Mouse (Mus musculus): ENCODE measurements around the gene Olfr159. TPM values are rescaled to one million over a fixed set of nuclear protein-coding genes. Genes with fewer than 3 reads are reported as not detected.

Olfr159 gene
- polyA plus RNA-seq, 1 experiment from 2014 or later, result not detected

DNA sequence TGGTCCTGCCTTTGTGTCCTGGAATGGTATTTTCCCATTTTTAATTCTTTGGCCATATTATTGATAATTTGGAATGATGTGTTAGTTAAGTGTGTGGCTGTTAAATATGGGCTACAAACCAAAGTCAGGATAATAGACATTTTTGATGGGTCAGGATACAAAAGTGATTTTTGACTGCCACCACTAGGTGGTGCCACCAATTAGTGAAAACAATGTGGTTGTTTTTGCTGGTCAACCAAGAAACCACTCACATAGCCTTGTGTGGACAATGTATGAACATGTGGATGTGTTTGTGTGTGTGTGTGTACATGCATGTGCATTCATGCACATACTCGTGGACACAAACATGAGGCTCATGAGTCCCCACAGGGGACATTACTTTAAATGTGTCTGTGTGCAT lies 46.0 kb downstream of the Olfr159 start:
- Histone ChIP-seq H3K36me3 (replicated peaks; ENCODE audit: control insufficient read depth, insufficient read depth) (no peaks in the 10 kb centered on the region), H3K4me1 (replicated peaks; ENCODE audit: control insufficient read depth, insufficient read depth, low read length) (no peaks in the 10 kb centered on the region; the same call in 1 of the 2 replicates), H3K9ac (no peak overlapping the region), H3K27ac (no peak overlapping the region), H3K9me3 (ENCODE audit: control insufficient read depth, low read length) (no peaks in the 10 kb centered on the region), H3K4me2 (replicated peaks) (no peak overlapping the region), H3K4me3 (replicated peaks; ENCODE audit: low read length) (no peak overlapping the region), H3K27me3 (ENCODE audit: control insufficient read depth, insufficient read depth, low read length) (no peaks in the 10 kb centered on the region)
- no peak for DNase-seq (ENCODE audit: low spot score)
- 56% methylated on average over 1 of the region's 1 CpGs for WGBS
- ATAC-seq (ENCODE audit: low FRiP score), result no peak

DNA sequence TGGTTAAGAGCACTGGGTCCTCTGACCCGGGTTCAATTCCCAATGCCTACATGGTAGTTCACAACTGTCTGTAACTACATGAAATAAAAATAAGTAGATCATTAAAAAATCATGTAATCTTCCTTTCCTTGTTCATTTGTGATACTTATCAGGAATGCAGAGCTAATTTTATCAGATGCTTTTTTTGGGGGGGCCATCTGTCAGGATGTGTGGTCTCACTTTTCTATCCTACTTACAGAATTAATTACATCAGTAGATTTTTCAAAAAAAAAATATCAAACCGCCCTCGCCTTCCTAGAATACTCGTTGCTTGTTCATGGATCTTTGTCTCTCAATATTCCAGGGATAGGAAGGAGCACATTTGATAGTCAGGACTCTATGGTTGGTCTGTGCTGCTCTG lies 48.6 kb downstream of the Olfr159 start:
- WGBS, result 88% methylated on average over 4 of the region's 4 CpGs
- ATAC-seq (ENCODE audit: low FRiP score), result no peak
- Histone ChIP-seq H3K36me3 (replicated peaks; ENCODE audit: control insufficient read depth, insufficient read depth) (no peaks in the 10 kb centered on the region), H3K27ac (no peak overlapping the region), H3K4me1 (replicated peaks; ENCODE audit: control insufficient read depth, insufficient read depth, low read length) (no peaks in the 10 kb centered on the region; the same call in 1 of the 2 replicates), H3K9me3 (ENCODE audit: control insufficient read depth, low read length) (no peaks in the 10 kb centered on the region), H3K4me2 (replicated peaks) (no peak overlapping the region), H3K4me3 (replicated peaks; ENCODE audit: low read length) (no peak overlapping the region), H3K9ac (no peak overlapping the region), H3K27me3 (ENCODE audit: control insufficient read depth, insufficient read depth, low read length) (no peaks in the 10 kb centered on the region)
- no peak for DNase-seq (ENCODE audit: low spot score)

DNA sequence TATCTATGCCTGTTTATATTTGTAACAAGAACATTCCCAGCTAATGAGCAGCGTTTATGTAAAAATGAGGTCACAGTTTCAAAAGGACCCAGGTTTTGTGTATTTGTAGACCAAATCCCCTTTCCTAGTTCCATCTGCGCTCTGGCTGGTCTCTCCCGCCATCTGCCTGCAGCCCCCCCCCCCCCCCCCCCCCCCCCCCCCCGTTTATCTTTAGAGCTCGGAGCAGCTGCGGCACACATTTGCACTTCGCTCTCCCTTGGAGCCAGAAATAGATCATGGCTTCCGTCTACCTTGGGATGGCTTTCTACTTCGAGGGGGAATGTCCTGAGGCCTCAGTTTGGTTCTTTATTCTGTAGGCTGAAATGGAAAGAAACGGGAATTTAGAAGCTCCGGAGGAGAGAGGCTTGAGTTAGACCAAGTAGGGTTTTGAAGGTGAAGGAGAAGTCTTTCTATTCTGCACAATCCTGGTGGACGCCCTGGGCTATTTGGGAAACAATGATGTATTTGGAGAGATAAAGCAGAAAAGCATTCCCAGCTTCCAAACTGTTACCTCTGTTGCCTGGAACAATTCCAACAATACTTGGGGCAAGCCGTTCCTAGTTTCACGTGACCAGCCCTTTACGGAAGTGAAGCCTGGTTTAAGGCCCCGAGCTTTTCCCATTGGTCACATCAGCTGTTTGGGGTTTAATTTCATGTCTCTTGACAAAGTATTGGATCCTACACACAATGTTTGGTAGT lies 50.1 kb downstream of the Olfr159 start:
- Histone ChIP-seq H3K4me1 (replicated peaks; ENCODE audit: control insufficient read depth, insufficient read depth, low read length) (no peaks in the 10 kb centered on the region; the same call in 1 of the 2 replicates), H3K27me3 (ENCODE audit: control insufficient read depth, insufficient read depth, low read length) (no peaks in the 10 kb centered on the region), H3K9ac (no peak overlapping the region), H3K27ac (no peak overlapping the region), H3K9me3 (ENCODE audit: control insufficient read depth, low read length) (no peaks in the 10 kb centered on the region), H3K36me3 (replicated peaks; ENCODE audit: control insufficient read depth, insufficient read depth) (no peaks in the 10 kb centered on the region), H3K4me3 (replicated peaks; ENCODE audit: low read length) (no peak overlapping the region), H3K4me2 (replicated peaks) (no peak overlapping the region)
- ATAC-seq (ENCODE audit: low FRiP score) (no peak), DNase-seq (ENCODE audit: low spot score) (peak; percentile 36)
- WGBS, result 47% methylated on average over 13 of the region's 16 CpGs

Other genes starting within 250 kb of the Olfr159 start
- gene Tpm2, start 247.2 kb downstream of the Olfr159 start, polyA plus RNA-seq (2014; fragmentation: Nextera tagmentation; extraction: Ambion mirVana), result 9.1 and 10.8 TPM in 2 replicates
- gene Creb3, start 208.7 kb downstream of the Olfr159 start, polyA plus RNA-seq (2014; fragmentation: Nextera tagmentation; extraction: Ambion mirVana), result 80.0 and 82.3 TPM in 2 replicates
- 57.5 and 62.8 TPM in 2 replicates for gene Tln1, start 208.3 kb downstream of the Olfr159 start, polyA plus RNA-seq (2014; fragmentation: Nextera tagmentation; extraction: Ambion mirVana)
- gene Rgp1, start 192.3 kb downstream of the Olfr159 start, polyA plus RNA-seq (2014; fragmentation: Nextera tagmentation; extraction: Ambion mirVana), result 21.7 and 25.2 TPM in 2 replicates
- 44.5 and 49.7 TPM in 2 replicates for gene Gba2, start 192.1 kb downstream of the Olfr159 start, polyA plus RNA-seq (2014; fragmentation: Nextera tagmentation; extraction: Ambion mirVana)
- 1.0 and 1.9 TPM in 2 replicates for gene Msmp, start 186.5 kb downstream of the Olfr159 start, polyA plus RNA-seq (2014; fragmentation: Nextera tagmentation; extraction: Ambion mirVana)
- 13.3 and 14.2 TPM in 2 replicates for gene Npr2, start 139.1 kb downstream of the Olfr159 start, polyA plus RNA-seq (2014; fragmentation: Nextera tagmentation; extraction: Ambion mirVana)
- gene Spag8, start 117.4 kb downstream of the Olfr159 start, polyA plus RNA-seq (2014; fragmentation: Nextera tagmentation; extraction: Ambion mirVana), result 5.5 and 9.3 TPM in 2 replicates
- 70.1 and 77.0 TPM in 2 replicates for gene Hint2, start 114.5 kb downstream of the Olfr159 start, polyA plus RNA-seq (2014; fragmentation: Nextera tagmentation; extraction: Ambion mirVana)
- gene Tmem8b, start 102.0 kb downstream of the Olfr159 start, polyA plus RNA-seq (2014; fragmentation: Nextera tagmentation; extraction: Ambion mirVana), result 8.7 and 10.5 TPM in 2 replicates
- 1.9 and 2.2 TPM in 2 replicates for gene Fam221b, start 101.9 kb downstream of the Olfr159 start, polyA plus RNA-seq (2014; fragmentation: Nextera tagmentation; extraction: Ambion mirVana)
- not detected in 2 replicates for gene Olfr70, start 70.2 kb downstream of the Olfr159 start, polyA plus RNA-seq (2014; fragmentation: Nextera tagmentation; extraction: Ambion mirVana)
- not detected in 2 replicates for gene Olfr71, start 60.8 kb downstream of the Olfr159 start, polyA plus RNA-seq (2014; fragmentation: Nextera tagmentation; extraction: Ambion mirVana)
- 0.18 and 0.58 TPM in 2 replicates for gene Hrct1, start 43.8 kb downstream of the Olfr159 start, polyA plus RNA-seq (2014; fragmentation: Nextera tagmentation; extraction: Ambion mirVana)
- gene Spaar, start 41.0 kb downstream of the Olfr159 start, polyA plus RNA-seq (2014; fragmentation: Nextera tagmentation; extraction: Ambion mirVana), result 0.04 and 0.07 TPM in 2 replicates
- not detected in 2 replicates for gene Olfr156, start 52.9 kb upstream of the Olfr159 start, polyA plus RNA-seq (2014; fragmentation: Nextera tagmentation; extraction: Ambion mirVana)
- gene Olfr157, start 69.2 kb upstream of the Olfr159 start, polyA plus RNA-seq (2014; fragmentation: Nextera tagmentation; extraction: Ambion mirVana), result 0.03 TPM in 1 of 2 replicates, not detected in the other
- gene Olfr155, start 80.6 kb upstream of the Olfr159 start, polyA plus RNA-seq (2014; fragmentation: Nextera tagmentation; extraction: Ambion mirVana), result not detected in 2 replicates
- 6.2 and 7.3 TPM in 2 replicates for gene Reck, start 104.5 kb upstream of the Olfr159 start, polyA plus RNA-seq (2014; fragmentation: Nextera tagmentation; extraction: Ambion mirVana)
- 41.4 and 43.3 TPM in 2 replicates for gene Glipr2, start 186.4 kb upstream of the Olfr159 start, polyA plus RNA-seq (2014; fragmentation: Nextera tagmentation; extraction: Ambion mirVana)
- gene Ccin, start 212.5 kb upstream of the Olfr159 start, polyA plus RNA-seq (2014; fragmentation: Nextera tagmentation; extraction: Ambion mirVana), result 0.09 TPM in 1 of 2 replicates, not detected in the other
- 348 and 365 TPM in 2 replicates for gene Clta, start 233.4 kb upstream of the Olfr159 start, polyA plus RNA-seq (2014; fragmentation: Nextera tagmentation; extraction: Ambion mirVana)